In genomic region chr17:87169076-87169475, GRCm38 (mm10) we compare ENCODE assay signal across 25 mouse cellular contexts.
DNase-seq lines count a peak whose midpoint lies in the region; ATAC-seq lines count a peak whose summit lies in the region.
"Had no signal": no experiment of that assay in that cellular context is flagged by ENCODE, and none has a peak within 500 bp of the region (broad histone marks: within the 10 kb centered on the region; RNA-seq: fewer than 3 reads in every experiment).

No protein-coding gene starts in this region.

- intact Hi-C loops in left cerebral cortex, postnatal 36 days (cut with DNase I) = no loop called here

- H3K4me2 ChIP-seq in forebrain, embryonic 14.5 days (ENCODE audit: low read length) = no peak overlapping the region
- H3K4me2 ChIP-seq in forebrain, embryonic 15.5 days (replicated peaks) = no peak overlapping the region
- H3K4me2 ChIP-seq in liver, embryonic 11.5 days = no peak overlapping the region
- H3K4me2 ChIP-seq: heart, embryonic 12.5 days; hindbrain, embryonic 12.5 days; limb, embryonic 15.5 days; midbrain, embryonic 15.5 days had no signal

- H3K9ac ChIP-seq in forebrain, embryonic 14.5 days (ENCODE audit: low read length) = no peak overlapping the region
- H3K9ac ChIP-seq in forebrain, embryonic 15.5 days (replicated peaks) = no peak overlapping the region
- no peak overlapping the region for H3K9ac ChIP-seq in liver, embryonic 11.5 days (ENCODE audit: low read depth, low read length)
- H3K9ac ChIP-seq: heart, embryonic 12.5 days; hindbrain, embryonic 12.5 days; limb, embryonic 15.5 days; liver, postnatal 0 days; midbrain, embryonic 15.5 days had no signal

- no peaks in the 10 kb centered on the region for H3K9me3 ChIP-seq in forebrain, embryonic 14.5 days (replicated peaks; ENCODE audit: control insufficient read depth, low read length)
- no peaks in the 10 kb centered on the region; the same call in 1 of the 2 replicates for H3K9me3 ChIP-seq in forebrain, embryonic 15.5 days
- peaks cover 3% of the 10 kb centered on the region; the same call in 1 of the 2 replicates for H3K9me3 ChIP-seq in liver, embryonic 11.5 days (ENCODE audit: control insufficient read depth, low read length)
- H3K9me3 ChIP-seq: limb, embryonic 15.5 days had no signal

- peak; percentile 24 for DNase-seq in forebrain, embryonic 14.5 days (ENCODE audit: low spot score)
- DNase-seq in retina, postnatal 1 day = peak; percentile 18
- no peak for DNase-seq in retina, embryonic 14.5 days (ENCODE audit: low spot score)
- peak; percentile 8 to 30 for DNase-seq in layer of hippocampus, adult 8-10 months (ENCODE audit: low spot score in 2 of 2)
- DNase-seq in left cerebral cortex, postnatal 36 days (ENCODE audit: low spot score in 2 of 2) = peak; percentile 13 to 40
- no peak for DNase-seq in thymus, postnatal 4 days
- no peak for DNase-seq in liver, embryonic 11.5 days (ENCODE audit: low spot score)
- DNase-seq: adrenal gland, adult 8-10 months; cerebellum, adult 18-20 months; cerebellum, postnatal 25 days; embryo, embryonic 11 days; gastrocnemius, adult 2 months; heart, postnatal 14 days; kidney, adult 2 months; kidney, postnatal 14 days; liver, postnatal 0 days; thymus, adult 18-20 months had no signal

- no peak overlapping the region for H3K27ac ChIP-seq in forebrain, embryonic 14.5 days (ENCODE audit: low read depth, low read length)
- no peak overlapping the region for H3K27ac ChIP-seq in forebrain, embryonic 15.5 days (replicated peaks)
- H3K27ac ChIP-seq in liver, embryonic 11.5 days (ENCODE audit: low read depth, low read length) = no peak overlapping the region
- H3K27ac ChIP-seq: forebrain, embryonic 10.5 days; hindbrain, embryonic 12.5 days; limb, embryonic 15.5 days; midbrain, embryonic 15.5 days had no signal

- H3K4me1 ChIP-seq in forebrain, embryonic 14.5 days (ENCODE audit: control insufficient read depth, insufficient read depth, low read length) = no peaks in the 10 kb centered on the region
- 0 out of 2 replicates have a peak, but pooled peaks cover 4% of the 10 kb centered on the region for H3K4me1 ChIP-seq in forebrain, embryonic 15.5 days
- H3K4me1 ChIP-seq in liver, embryonic 11.5 days (replicated peaks; ENCODE audit: control insufficient read depth, insufficient read depth, low read length) = no peaks in the 10 kb centered on the region
- H3K4me1 ChIP-seq: heart, embryonic 12.5 days; hindbrain, embryonic 12.5 days; midbrain, embryonic 15.5 days had no signal

- ATAC-seq in forebrain, embryonic 14.5 days = no peak
- ATAC-seq in forebrain, embryonic 15.5 days (replicated peaks) = no peak
- ATAC-seq in liver, embryonic 11.5 days (replicated peaks; ENCODE audit: low FRiP score) = no peak
- ATAC-seq: liver, postnatal 0 days; midbrain, embryonic 15.5 days had no signal

- no peak overlapping the region for H3K4me3 ChIP-seq in forebrain, embryonic 14.5 days (ENCODE audit: low read depth, low read length)
- H3K4me3 ChIP-seq in forebrain, embryonic 15.5 days = no peak overlapping the region
- H3K4me3 ChIP-seq in liver, embryonic 11.5 days (ENCODE audit: low read depth, low read length) = no peak overlapping the region
- H3K4me3 ChIP-seq: forebrain, embryonic 10.5 days; gastrocnemius, adult 2 months; heart, embryonic 12.5 days; hindbrain, embryonic 12.5 days; limb, embryonic 15.5 days; megakaryocyte, embryonic 14.5 days; midbrain, embryonic 15.5 days; myocyte had no signal

- no peaks in the 10 kb centered on the region for H3K27me3 ChIP-seq in forebrain, embryonic 14.5 days (replicated peaks; ENCODE audit: control insufficient read depth, insufficient read depth, low read length)
- no peaks in the 10 kb centered on the region for H3K27me3 ChIP-seq in forebrain, embryonic 15.5 days
- H3K27me3 ChIP-seq in liver, embryonic 11.5 days (replicated peaks; ENCODE audit: control insufficient read depth, insufficient read depth, low read length) = no peaks in the 10 kb centered on the region
- H3K27me3 ChIP-seq: heart, embryonic 12.5 days; hindbrain, embryonic 12.5 days; limb, embryonic 15.5 days; midbrain, embryonic 15.5 days had no signal

- H3K36me3 ChIP-seq in forebrain, embryonic 14.5 days (ENCODE audit: control insufficient read depth, insufficient read depth, low read length) = no peaks in the 10 kb centered on the region
- H3K36me3 ChIP-seq in forebrain, embryonic 15.5 days = no peaks in the 10 kb centered on the region
- H3K36me3 ChIP-seq in liver, embryonic 11.5 days (ENCODE audit: control insufficient read depth, insufficient read depth, low read length) = no peaks in the 10 kb centered on the region
- H3K36me3 ChIP-seq: forebrain, embryonic 10.5 days; heart, embryonic 12.5 days; hindbrain, embryonic 12.5 days; limb, embryonic 15.5 days; midbrain, embryonic 15.5 days had no signal

- WGBS in forebrain, embryonic 14.5 days = 22% methylated on average over 3 of the region's 3 CpGs
- 10% methylated on average over 3 of the region's 3 CpGs for WGBS in forebrain, embryonic 15.5 days
- WGBS in liver, embryonic 11.5 days = 63% methylated on average over 3 of the region's 3 CpGs

Comparison
In these comparisons a context has a peak if more than half of its experiments do, and no peak if none do; other contexts are left out.
1. DNase-seq: peak in forebrain, embryonic 14.5 days (single experiment), retina, postnatal 1 day (single experiment), layer of hippocampus, adult 8-10 months (2 of 2) and left cerebral cortex, postnatal 36 days (2 of 2); none in retina, embryonic 14.5 days (single experiment), thymus, postnatal 4 days (single experiment) and liver, embryonic 11.5 days (single experiment).